Mouse (Mus musculus) CH12.LX (cell line): ENCODE measurements at regions not wholly inside any gene's neighbourhood (a gene's known extent, or its start where the extent isn't known, plus 50 kb on each side); places are given as distances from the start of the nearest gene placed in this dataset.

Experiments
- DNase-seq: peaks from one replicate; pipeline ENCODE4 v3.0.0-alpha.2; 2013; ENCODE audit errors: extremely low read depth
- H3K27ac ChIP-seq: 2 replicates; pipeline ENCODE4 v1.5.1; 2012; ENCODE audit warnings: low read depth, mild to moderate bottlenecking, control low read depth, moderate library complexity; ENCODE audit not compliant: insufficient read depth
- H3K27me3 ChIP-seq: replicated peaks from 2 replicates; pipeline ENCODE3; 2012; ENCODE audit warnings: inconsistent platforms
- H3K36me3 ChIP-seq, 2 experiments: replicated peaks in 1 of 2; 2 replicates each; pipeline versions ENCODE3 to v1.6.1; 2012; ENCODE audit warnings: inconsistent platforms in 1 of 2, low read length in 1 of 2, mild to moderate bottlenecking in 1 of 2, mixed read lengths in 1 of 2, moderate library complexity in 1 of 2; ENCODE audit not compliant: control insufficient read depth in 1 of 2, insufficient read depth in 1 of 2
- H3K4me1 ChIP-seq, 2 experiments: 2 replicates each; pipeline ENCODE4 v1.6.1; 2012; ENCODE audit warnings: inconsistent platforms in 1 of 2, moderate library complexity in 1 of 2; ENCODE audit not compliant: insufficient read depth in 2 of 2, control insufficient read depth in 1 of 2
- H3K4me2 ChIP-seq: 2 replicates; pipeline ENCODE4 v1.6.1; 2012; ENCODE audit warnings: low read depth, mild to moderate bottlenecking, control low read depth; ENCODE audit not compliant: poor library complexity, insufficient read depth, severe bottlenecking
- H3K4me3 ChIP-seq, 3 experiments: fragments of 150-350 bp in 1 of 3; sonication (generic) in 1 of 3; replicated peaks in 1 of 3; 2 replicates each; pipeline versions ENCODE3 to v1.5.1; 2011 to 2012; ENCODE audit warnings: low read depth in 2 of 3, low read length in 2 of 3, mild to moderate bottlenecking in 2 of 3, moderate library complexity in 2 of 3, control low read depth in 1 of 3, improper control_type of control experiment in 1 of 3, inconsistent platforms in 1 of 3, mixed read lengths in 1 of 3; ENCODE audit not compliant: poor library complexity in 1 of 3
- H3K79me2 ChIP-seq: replicated peaks from 2 replicates; pipeline ENCODE4 v1.6.1; 2012; ENCODE audit warnings: mild to moderate bottlenecking, moderate library complexity; ENCODE audit not compliant: control insufficient read depth, poor library complexity, insufficient read depth, severe bottlenecking; ENCODE audit errors: extremely low read depth
- H3K9ac ChIP-seq: 2 replicates; pipeline ENCODE4 v1.6.1; 2012; ENCODE audit warnings: low read depth, mild to moderate bottlenecking, control low read depth, moderate library complexity; ENCODE audit not compliant: insufficient read depth
- H3K9me3 ChIP-seq: replicated peaks from 2 replicates; pipeline ENCODE3; 2012; ENCODE audit warnings: low read length, inconsistent platforms, mixed read lengths
- BHLHE40 ChIP-seq: IDR thresholded peaks from 2 replicates; pipeline ENCODE4 v1.6.1; 2011; ENCODE audit warnings: mild to moderate bottlenecking, low read depth, low read length, improper control_type of control experiment
- CHD2 ChIP-seq: IDR thresholded peaks from 2 replicates; pipeline ENCODE4 v1.6.1; 2011; ENCODE audit warnings: low read length, improper control_type of control experiment
- CTCF ChIP-seq, 2 experiments: IDR thresholded peaks in 1 of 2; conservative IDR thresholded peaks in 1 of 2; 2 replicates each; pipeline ENCODE4 v1.5.1; 2011 to 2012; ENCODE audit warnings: low read depth in 2 of 2, low read length in 2 of 2, improper control_type of control experiment in 1 of 2, inconsistent platforms in 1 of 2, mild to moderate bottlenecking in 1 of 2, moderate library complexity in 1 of 2
- E2F4 ChIP-seq: IDR thresholded peaks from 2 replicates; pipeline ENCODE4 v1.6.1; 2011; ENCODE audit warnings: low read depth, low read length, improper control_type of control experiment; ENCODE audit not compliant: insufficient replicate concordance
- ELF1 ChIP-seq: IDR thresholded peaks from 2 replicates; pipeline ENCODE4 v1.6.1; 2014; ENCODE audit warnings: low read depth, mild to moderate bottlenecking, inconsistent platforms, low read length, improper control_type of control experiment
- ETS1 ChIP-seq: conservative IDR thresholded peaks from 2 replicates; pipeline ENCODE4 v1.6.1; 2012; ENCODE audit warnings: low read depth, mild to moderate bottlenecking, inconsistent platforms, low read length, improper control_type of control experiment, moderate library complexity
- GABPA ChIP-seq: IDR thresholded peaks from 2 replicates; pipeline ENCODE4 v1.6.1; 2012; ENCODE audit warnings: low read depth, low read length, improper control_type of control experiment, inconsistent platforms; ENCODE audit not compliant: insufficient replicate concordance
- HCFC1 ChIP-seq: IDR thresholded peaks from 2 replicates; pipeline ENCODE4 v1.6.1; 2012; ENCODE audit warnings: low read depth, mild to moderate bottlenecking, inconsistent platforms, low read length, improper control_type of control experiment
- IRF4 ChIP-seq: IDR thresholded peaks from 2 replicates; pipeline ENCODE4 v1.6.1; 2014; ENCODE audit warnings: low read depth, mild to moderate bottlenecking, inconsistent platforms, low read length, improper control_type of control experiment
- JUND ChIP-seq: conservative IDR thresholded peaks from 2 replicates; pipeline ENCODE4 v1.6.1; 2011; ENCODE audit warnings: low read depth, low read length, improper control_type of control experiment
- KAT2A ChIP-seq: IDR thresholded peaks from 2 replicates; pipeline ENCODE4 v1.6.1; 2012; ENCODE audit warnings: low read length, improper control_type of control experiment, inconsistent platforms; ENCODE audit not compliant: insufficient replicate concordance
- MAX ChIP-seq: IDR thresholded peaks from 2 replicates; pipeline ENCODE4 v1.6.1; 2011; ENCODE audit warnings: low read length, improper control_type of control experiment
- MAZ ChIP-seq: IDR thresholded peaks from 2 replicates; pipeline ENCODE4 v1.6.1; 2012; ENCODE audit warnings: low read depth, mild to moderate bottlenecking, inconsistent platforms, low read length, improper control_type of control experiment, moderate library complexity
- MEF2A ChIP-seq: IDR thresholded peaks from 2 replicates; pipeline ENCODE4 v1.6.1; 2014; ENCODE audit warnings: low read depth, mild to moderate bottlenecking, inconsistent platforms, low read length, improper control_type of control experiment, borderline replicate concordance
- NRF1 ChIP-seq: IDR thresholded peaks from 2 replicates; pipeline ENCODE4 v1.6.1; 2014; ENCODE audit warnings: low read depth, mild to moderate bottlenecking, inconsistent platforms, low read length, improper control_type of control experiment, moderate library complexity
- PAX5 ChIP-seq: IDR thresholded peaks from 2 replicates; pipeline ENCODE4 v1.6.1; 2012; ENCODE audit warnings: low read length, inconsistent platforms, mixed read lengths
- POLR2AphosphoS2 ChIP-seq: IDR thresholded peaks from 2 replicates; pipeline ENCODE4 v1.6.1; 2011; ENCODE audit warnings: low read depth, low read length, improper control_type of control experiment
- RAD21 ChIP-seq: IDR thresholded peaks from 2 replicates; pipeline ENCODE4 v1.6.1; 2011; ENCODE audit warnings: low read depth, mild to moderate bottlenecking, low read length, improper control_type of control experiment, moderate library complexity
- RCOR1 ChIP-seq: conservative IDR thresholded peaks from 2 replicates; pipeline ENCODE4 v1.6.1; 2012; ENCODE audit warnings: low read depth, mild to moderate bottlenecking, inconsistent platforms, low read length, improper control_type of control experiment
- SIN3A ChIP-seq: IDR thresholded peaks from 2 replicates; pipeline ENCODE4 v1.6.1; 2012; ENCODE audit warnings: low read length, improper control_type of control experiment, inconsistent platforms
- SMC3 ChIP-seq: IDR thresholded peaks from 2 replicates; pipeline ENCODE4 v1.6.1; 2011; ENCODE audit warnings: low read depth, low read length, improper control_type of control experiment
- TBP ChIP-seq: conservative IDR thresholded peaks from 2 replicates; pipeline ENCODE4 v1.6.1; 2011; ENCODE audit warnings: low read depth, low read length, improper control_type of control experiment
- USF2 ChIP-seq: conservative IDR thresholded peaks from 2 replicates; pipeline ENCODE4 v1.6.1; 2011; ENCODE audit warnings: low read depth, low read length, improper control_type of control experiment
- ZC3H11A ChIP-seq: IDR thresholded peaks from 2 replicates; pipeline ENCODE4 v1.6.1; 2012; ENCODE audit warnings: low read depth, mild to moderate bottlenecking, inconsistent platforms, low read length, improper control_type of control experiment
- ZMIZ1 ChIP-seq: IDR thresholded peaks from 2 replicates; pipeline ENCODE4 v1.6.1; 2012; ENCODE audit warnings: low read depth, mild to moderate bottlenecking, inconsistent platforms, low read length, improper control_type of control experiment
- dilution Hi-C: fragments of 300-500 bp; cut with MboI; formaldehyde crosslinking; loops from 2 replicates; pipeline ENCODE4 v1.14.3; 2020; ENCODE audit warnings: low sequenced_read_pairs; ENCODE audit not compliant: extremely low pct_unique_long_range_greater_than_20kb, extremely low pct_ligation_motif_present
- in situ Hi-C: fragments of 300-500 bp; cut with MboI; formaldehyde crosslinking; loops from 3 replicates; pipeline ENCODE4 v1.14.3; 2019; ENCODE audit warnings: low sequenced_read_pairs, low pct_ligation_motif_present, low pct_unique_long_range_greater_than_20kb, mixed read lengths

- no peak overlapping the region for H3K27ac ChIP-seq
- peaks cover 64% of the 10 kb centered on the region for H3K9me3 ChIP-seq
- in situ Hi-C loops, result no loop called here
These were observed 158.6 kb upstream of the Cypt12 start for GRCm38 (mm10) chr3:17789454-17790196.

GRCm38 (mm10) chr3:17790331-17790730 lies 157.9 kb upstream of the Cypt12 start:
- Histone ChIP-seq H3K4me1 (no peaks in the 10 kb centered on the region), H3K79me2 (no peaks in the 10 kb centered on the region), H3K27ac (no peak overlapping the region), H3K4me3 (no peak overlapping the region), H3K36me3 (no peaks in the 10 kb centered on the region), H3K9me3 (peaks cover 67% of the 10 kb centered on the region), H3K4me2 (no peak overlapping the region), H3K27me3 (no peaks in the 10 kb centered on the region), H3K9ac (no peak overlapping the region)
- DNase-seq, result no peak
- in situ Hi-C loops (no loop called here), dilution Hi-C loops (no loop called here)
- no peak for TF ChIP-seq NRF1
- no peak for TF ChIP-seq CHD2
- no peak for TF ChIP-seq TBP
- TF ChIP-seq IRF4, result no peak
- no peak for TF ChIP-seq MEF2A
- no peak for TF ChIP-seq MAX
- TF ChIP-seq MAZ, result no peak
- no peak for TF ChIP-seq SIN3A
- no peak for TF ChIP-seq E2F4
- no peak for TF ChIP-seq CTCF (conservative IDR thresholded peaks at IDR 0.05 in 1 of 2, IDR thresholded peaks at IDR 0.05 in 1 of 2; ENCODE audit: low read depth in 2 of 2, low read length in 2 of 2)
- TF ChIP-seq HCFC1, result no peak
- TF ChIP-seq ZMIZ1, result no peak

More at GRCm38 (mm10) chr3:17789454-17790196, 158.6 kb upstream of the Cypt12 start:
- H3K27me3 ChIP-seq, result no peaks in the 10 kb centered on the region
- H3K79me2 ChIP-seq, result no peaks in the 10 kb centered on the region
- dilution Hi-C loops, result no loop called here
- H3K4me1 ChIP-seq, result no peaks in the 10 kb centered on the region
- no peak for TF ChIP-seq PAX5
- TF ChIP-seq BHLHE40, result no peak
- no peak for TF ChIP-seq CTCF (conservative IDR thresholded peaks at IDR 0.05 in 1 of 2, IDR thresholded peaks at IDR 0.05 in 1 of 2; ENCODE audit: low read depth in 2 of 2, low read length in 2 of 2)
- TF ChIP-seq ETS1, result no peak
- no peak for TF ChIP-seq RCOR1
- TF ChIP-seq ZC3H11A, result no peak
- no peak for TF ChIP-seq ELF1
- no peak for TF ChIP-seq SMC3
- no peak for TF ChIP-seq ZMIZ1
- no peak for TF ChIP-seq KAT2A
- TF ChIP-seq USF2, result no peak
- no peak for TF ChIP-seq GABPA
- no peak for TF ChIP-seq JUND
- no peak for TF ChIP-seq POLR2AphosphoS2
- no peak for TF ChIP-seq RAD21
- TF ChIP-seq, all 38 proteins: peak for 0
- Histone ChIP-seq H3K36me3 (no peaks in the 10 kb centered on the region), H3K4me3 (no peak overlapping the region), H3K9ac (no peak overlapping the region), H3K4me2 (no peak overlapping the region)
- DNase-seq, result no peak
